Mouse (Mus musculus) MEL (cell line): Measurements from ENCODE around the gene Olfr15. TPM values are rescaled to one million over a fixed set of nuclear protein-coding genes. Genes with fewer than 3 reads are reported as not detected.
"Not testable (repeated sequence)": the region's sequence is repeated elsewhere in the genome, so short reads cannot be mapped to it uniquely, and the experiment has no call there.

Experiments used
- DNase-seq: peaks from one replicate; pipeline ENCODE4 v3.0.0; 2011; ENCODE audit warnings: low read depth, low spot score
- H3K27ac ChIP-seq: 2 replicates; pipeline ENCODE4 v1.5.1; 2012; ENCODE audit warnings: low read depth, mild to moderate bottlenecking, control low read depth, low read length, moderate library complexity; ENCODE audit not compliant: control insufficient read depth
- H3K27me3 ChIP-seq, 2 experiments: fragments of 150-350 bp in 1 of 2; sonication (generic) in 1 of 2; 2 replicates each; pipeline ENCODE4 v1.6.1; 2012; ENCODE audit warnings: low read length in 2 of 2, mild to moderate bottlenecking in 2 of 2, improper control_type of control experiment in 1 of 2, moderate library complexity in 1 of 2; ENCODE audit not compliant: insufficient read depth in 2 of 2, control insufficient read depth in 1 of 2
- H3K36me3 ChIP-seq, 2 experiments: 2 replicates each; pipeline ENCODE4 v1.6.1; 2012 to 2014; ENCODE audit warnings: low read length in 2 of 2, improper control_type of control experiment in 1 of 2, inconsistent platforms in 1 of 2, mild to moderate bottlenecking in 1 of 2; ENCODE audit not compliant: insufficient read depth in 2 of 2, control insufficient read depth in 1 of 2
- H3K4me1 ChIP-seq, 2 experiments: fragments of 150-350 bp in 1 of 2; sonication (generic) in 1 of 2; 2 replicates each; pipeline ENCODE4 v1.6.1; 2012; ENCODE audit warnings: low read length in 2 of 2, improper control_type of control experiment in 1 of 2, mild to moderate bottlenecking in 1 of 2; ENCODE audit not compliant: insufficient read depth in 2 of 2, control insufficient read depth in 1 of 2
- H3K4me3 ChIP-seq, 2 experiments: fragments of 150-350 bp in 1 of 2; sonication (generic) in 1 of 2; 2 replicates each; pipeline ENCODE4 v1.5.1; 2012; ENCODE audit warnings: low read depth in 2 of 2, low read length in 2 of 2, mild to moderate bottlenecking in 2 of 2, moderate library complexity in 2 of 2, control low read depth in 1 of 2, improper control_type of control experiment in 1 of 2; ENCODE audit not compliant: control insufficient read depth in 1 of 2, insufficient read depth in 1 of 2
- H3K79me2 ChIP-seq: 2 replicates; pipeline ENCODE4 v1.6.1; 2012; ENCODE audit warnings: mild to moderate bottlenecking, low read length, moderate library complexity; ENCODE audit not compliant: control insufficient read depth, poor library complexity, insufficient read depth
- H3K9ac ChIP-seq: 2 replicates; pipeline ENCODE4 v1.6.1; 2012; ENCODE audit warnings: low read depth, mild to moderate bottlenecking, control low read depth, low read length, moderate library complexity; ENCODE audit not compliant: control insufficient read depth, poor library complexity, severe bottlenecking
- H3K9me3 ChIP-seq: fragments of 150-350 bp; sonication (generic); replicated peaks from 2 replicates; pipeline ENCODE4 v1.6.1; 2012; ENCODE audit warnings: mild to moderate bottlenecking, low read length, improper control_type of control experiment, moderate library complexity; ENCODE audit not compliant: insufficient read depth
- CTCF ChIP-seq, 3 experiments: IDR thresholded peaks in 2 of 3; conservative IDR thresholded peaks in 1 of 3; 2 replicates each; pipeline ENCODE4 v1.5.1; 2011 to 2012; ENCODE audit warnings: low read length in 3 of 3, low read depth in 2 of 3, mild to moderate bottlenecking in 2 of 3, improper control_type of control experiment in 1 of 3, inconsistent platforms in 1 of 3, mixed read lengths in 1 of 3, moderate library complexity in 1 of 3; ENCODE audit not compliant: control insufficient read depth in 1 of 3, insufficient read depth in 1 of 3, poor library complexity in 1 of 3, severe bottlenecking in 1 of 3
- GATA1 ChIP-seq: IDR thresholded peaks from 2 replicates; pipeline ENCODE4 v1.6.1; 2011; ENCODE audit warnings: low read depth, low read length, improper control_type of control experiment
- MAFK ChIP-seq: IDR thresholded peaks from 2 replicates; pipeline ENCODE4 v1.6.1; 2011; ENCODE audit warnings: low read depth, mild to moderate bottlenecking, low read length, improper control_type of control experiment, borderline replicate concordance
- MAX ChIP-seq: IDR thresholded peaks from 2 replicates; pipeline ENCODE4 v1.6.1; 2011; ENCODE audit warnings: low read length, improper control_type of control experiment
- MEF2A ChIP-seq: IDR thresholded peaks from 2 replicates; pipeline ENCODE4 v1.6.1; 2014; ENCODE audit warnings: low read depth, mild to moderate bottlenecking, inconsistent platforms, low read length, improper control_type of control experiment; ENCODE audit not compliant: poor library complexity, insufficient replicate concordance, severe bottlenecking; ENCODE audit errors: extremely low read depth
- MXI1 ChIP-seq: IDR thresholded peaks from 2 replicates; pipeline ENCODE4 v1.6.1; 2011; ENCODE audit warnings: mild to moderate bottlenecking, low read depth, low read length, improper control_type of control experiment
- MYC ChIP-seq: IDR thresholded peaks from 2 replicates; pipeline ENCODE4 v1.6.1; 2011; ENCODE audit warnings: low read depth, mild to moderate bottlenecking, low read length, improper control_type of control experiment, moderate library complexity
- NELFE ChIP-seq: IDR thresholded peaks from 2 replicates; pipeline ENCODE4 v1.6.1; 2011; ENCODE audit warnings: low read depth, low read length, improper control_type of control experiment
- POLR2A ChIP-seq, 2 experiments: IDR thresholded peaks; 2 replicates each; pipeline ENCODE4 v1.6.1; 2011 to 2012; ENCODE audit warnings: low read length in 2 of 2, mild to moderate bottlenecking in 2 of 2, control low read depth in 1 of 2, improper control_type of control experiment in 1 of 2, low read depth in 1 of 2, moderate library complexity in 1 of 2; ENCODE audit not compliant: control insufficient read depth in 1 of 2, insufficient read depth in 1 of 2, poor library complexity in 1 of 2
- POLR2AphosphoS2 ChIP-seq: IDR thresholded peaks from 2 replicates; pipeline ENCODE4 v1.6.1; 2011; ENCODE audit warnings: low read length, improper control_type of control experiment
- POLR2AphosphoS5 ChIP-seq: IDR thresholded peaks from 2 replicates; pipeline ENCODE4 v1.6.1; 2012; ENCODE audit warnings: low read depth, borderline replicate concordance, mild to moderate bottlenecking, inconsistent platforms, low read length, moderate library complexity, mixed read lengths
- RAD21 ChIP-seq: IDR thresholded peaks from 2 replicates; pipeline ENCODE4 v1.6.1; 2011; ENCODE audit warnings: mild to moderate bottlenecking, low read depth, low read length, improper control_type of control experiment
- RCOR1 ChIP-seq: IDR thresholded peaks from 2 replicates; pipeline ENCODE4 v1.6.1; 2012; ENCODE audit warnings: low read depth, mild to moderate bottlenecking, inconsistent platforms, low read length, improper control_type of control experiment
- SIN3A ChIP-seq: IDR thresholded peaks from 2 replicates; pipeline ENCODE4 v1.6.1; 2012; ENCODE audit warnings: low read length, improper control_type of control experiment, inconsistent platforms
- SMC3 ChIP-seq: IDR thresholded peaks from 2 replicates; pipeline ENCODE4 v1.6.1; 2011; ENCODE audit warnings: low read depth, low read length, improper control_type of control experiment
- TAL1 ChIP-seq: IDR thresholded peaks from 2 replicates; pipeline ENCODE4 v1.6.1; 2012; ENCODE audit warnings: mild to moderate bottlenecking, inconsistent platforms, low read length, moderate library complexity, mixed read lengths
- TBP ChIP-seq: IDR thresholded peaks from 2 replicates; pipeline ENCODE4 v1.8.0; 2011; ENCODE audit warnings: low read depth, low read length, improper control_type of control experiment
- USF1 ChIP-seq: IDR thresholded peaks from 2 replicates; pipeline ENCODE4 v1.6.1; 2014; ENCODE audit warnings: low read depth, mild to moderate bottlenecking, inconsistent platforms, low read length, improper control_type of control experiment, moderate library complexity
- ZKSCAN1 ChIP-seq: IDR thresholded peaks from 2 replicates; pipeline ENCODE4 v1.6.1; 2012; ENCODE audit warnings: low read depth, mild to moderate bottlenecking, inconsistent platforms, low read length, improper control_type of control experiment, moderate library complexity
- polyA plus RNA-seq, 2 experiments: library from polyadenylated mRNA; stranded (reverse) in 1 of 2; unstranded in 1 of 2; fragments of >175 nt in 1 of 2; fragments of >200 nt in 1 of 2; gene quantifications; 2 replicates each; pipeline versions ENCODE4 v1.2.1 to v1.2.4; 2012; ENCODE audit warnings: low replicate concordance in 2 of 2, low read depth in 1 of 2; ENCODE audit not compliant: insufficient read length in 2 of 2, insufficient read depth in 1 of 2, missing spikeins in 1 of 2
- total RNA-seq: library from RNA; depleted of rRNA; stranded (reverse); fragments of 300-350 nt; gene quantifications from 2 replicates; pipeline ENCODE4 v1.2.3, GENCODE M21; 2012

Gene Olfr15
- total and polyA plus RNA-seq, 3 experiments, result not detected

DNA sequence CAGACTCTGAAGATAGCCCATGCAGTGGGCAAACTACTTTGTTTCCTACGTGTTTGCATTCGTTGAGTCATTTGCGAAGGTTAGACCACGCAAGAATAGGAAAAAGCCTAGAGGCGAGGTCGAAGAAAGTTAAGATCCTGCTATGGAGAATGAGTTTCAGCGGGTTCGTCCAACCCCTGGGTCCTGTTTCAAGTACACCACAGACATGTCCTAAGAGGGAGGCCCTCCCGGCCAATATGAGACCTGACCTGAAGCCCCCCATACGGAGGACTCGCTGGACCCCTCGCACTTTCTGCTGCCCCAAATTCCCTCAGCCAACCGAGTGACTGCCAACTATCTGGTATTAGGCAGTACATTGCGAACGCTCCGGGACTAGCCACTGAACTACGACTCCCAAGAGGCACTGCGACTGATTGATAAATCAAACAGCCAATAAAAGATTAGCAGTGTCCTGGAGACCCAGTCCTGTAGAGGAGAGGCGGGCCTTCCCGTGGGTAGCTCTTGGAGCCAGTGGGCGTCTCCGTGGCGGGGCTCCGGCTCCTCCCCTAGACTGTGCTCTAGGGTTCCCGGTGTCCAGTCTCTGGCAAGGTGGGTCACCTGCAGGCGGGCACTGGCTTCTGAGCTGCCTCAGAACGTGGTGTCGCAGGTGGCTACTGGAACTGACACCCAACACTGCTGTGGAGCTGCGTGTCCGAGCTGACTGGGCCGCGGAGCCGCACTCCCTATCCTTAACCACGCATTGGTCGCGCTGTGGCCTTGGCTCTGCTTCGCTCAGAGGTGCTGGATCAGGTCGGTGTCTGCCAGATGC lies 16.2 kb downstream of the Olfr15 start, which contains the start of gene Zfp174 (continued):
- TF ChIP-seq MYC, result no peak
- TF ChIP-seq GATA1, result no peak
- TF ChIP-seq TAL1, result no peak
- peak; percentile 81 for TF ChIP-seq SIN3A
- TF ChIP-seq USF1, result no peak
- peak; percentile 48; the same call in 1 of the 2 replicates for TF ChIP-seq MAX
- no peak for TF ChIP-seq MEF2A
- no peak for TF ChIP-seq RAD21
- peak; percentile 61; the same call in 1 of the 2 replicates for TF ChIP-seq POLR2AphosphoS2
- TF ChIP-seq POLR2A (IDR thresholded peaks at IDR 0.05; ENCODE audit: control insufficient read depth in 1 of 2, insufficient read depth in 1 of 2, low read depth in 1 of 2, low read length in 2 of 2, poor library complexity in 1 of 2), result peak; percentile 69 to 74
- TF ChIP-seq MXI1, result no peak
- TF ChIP-seq POLR2AphosphoS5, result no peak
- TF ChIP-seq RCOR1, result no peak
- no peak for TF ChIP-seq MAFK

DNA sequence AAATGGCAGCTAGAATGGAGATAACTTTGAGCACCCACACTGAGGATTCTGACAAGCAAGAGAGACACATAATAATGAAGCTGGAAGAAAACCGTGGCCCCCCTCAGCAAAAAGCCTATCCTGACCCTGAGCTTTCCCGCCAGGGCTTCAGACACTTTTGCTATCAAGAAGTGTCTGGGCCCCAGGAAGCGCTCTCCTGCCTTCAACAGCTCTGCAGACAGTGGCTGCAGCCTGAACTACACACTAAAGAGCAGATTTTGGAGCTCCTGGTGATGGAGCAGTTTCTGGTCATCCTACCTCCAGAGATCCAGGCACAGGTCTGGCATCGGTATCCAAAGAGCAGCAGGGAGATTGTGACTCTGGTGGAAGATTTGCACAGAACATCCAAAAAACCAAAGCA lies 17.2 kb downstream of the Olfr15 start:
- Histone ChIP-seq H3K27me3 (no peaks in the 10 kb centered on the region), H3K9ac (peak overlapping the region; percentile 67), H3K4me3 (peak overlapping the region; percentile 82 to 89), H3K4me1 (no peaks in the 10 kb centered on the region; a peak in 1 of 4 replicates), H3K27ac (no peak overlapping the region), H3K79me2 (no peaks in the 10 kb centered on the region), H3K36me3 (no peaks in the 10 kb centered on the region; a peak in 1 of 4 replicates), H3K9me3 (no peaks in the 10 kb centered on the region)
- peak; percentile 49 for DNase-seq
- no peak for TF ChIP-seq MAX
- TF ChIP-seq RAD21, result no peak
- TF ChIP-seq NELFE, result no peak
- no peak for TF ChIP-seq SIN3A
- TF ChIP-seq POLR2AphosphoS5, result no peak
- no peak for TF ChIP-seq ZKSCAN1

DNA sequence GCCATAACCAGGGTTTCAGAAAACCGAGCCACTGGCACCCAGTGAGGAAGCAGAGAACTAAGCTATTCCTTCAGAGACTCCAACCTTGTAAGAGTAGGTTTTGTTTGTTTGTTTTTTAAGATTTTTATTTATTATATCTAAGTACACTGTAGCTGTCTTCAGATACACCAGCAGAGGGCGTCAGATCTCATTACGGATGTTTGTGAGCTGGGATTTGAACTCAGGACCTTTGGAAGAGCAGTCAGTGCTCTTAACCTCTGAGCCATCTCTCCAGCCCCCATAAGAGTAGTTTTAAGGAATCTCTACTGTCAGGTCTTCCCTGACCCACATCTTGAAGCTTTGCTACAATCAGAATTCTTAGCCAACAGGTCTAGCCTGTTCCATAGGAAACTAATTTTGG lies 17.7 kb downstream of the Olfr15 start:
- no peaks in the 10 kb centered on the region; a peak in 1 of 4 replicates for H3K4me1 ChIP-seq
- H3K79me2 ChIP-seq, result no peaks in the 10 kb centered on the region
- H3K9me3 ChIP-seq, result no peaks in the 10 kb centered on the region
- H3K36me3 ChIP-seq, result no peaks in the 10 kb centered on the region; a peak in 1 of 4 replicates
- TF ChIP-seq SMC3 (peak; percentile 31), CTCF (IDR thresholded peaks at IDR 0.05 in 2 of 3, conservative IDR thresholded peaks at IDR 0.05 in 1 of 3; ENCODE audit: control insufficient read depth in 1 of 3, insufficient read depth in 1 of 3, low read depth in 2 of 3, low read length in 3 of 3, poor library complexity in 1 of 3, severe bottlenecking in 1 of 3) (peak in 2 of 3 experiments; percentile 6 to 36; a peak in 3 of 6 replicates), SIN3A (no peak), RAD21 (peak; percentile 6), TBP (peak; percentile 32; the same call in 1 of the 2 replicates)
- H3K9ac ChIP-seq, result no peak overlapping the region
- peak; percentile 33 for DNase-seq
- H3K27ac ChIP-seq, result no peak overlapping the region
- H3K4me3 ChIP-seq, result no peak overlapping the region
- H3K27me3 ChIP-seq, result no peaks in the 10 kb centered on the region

DNA sequence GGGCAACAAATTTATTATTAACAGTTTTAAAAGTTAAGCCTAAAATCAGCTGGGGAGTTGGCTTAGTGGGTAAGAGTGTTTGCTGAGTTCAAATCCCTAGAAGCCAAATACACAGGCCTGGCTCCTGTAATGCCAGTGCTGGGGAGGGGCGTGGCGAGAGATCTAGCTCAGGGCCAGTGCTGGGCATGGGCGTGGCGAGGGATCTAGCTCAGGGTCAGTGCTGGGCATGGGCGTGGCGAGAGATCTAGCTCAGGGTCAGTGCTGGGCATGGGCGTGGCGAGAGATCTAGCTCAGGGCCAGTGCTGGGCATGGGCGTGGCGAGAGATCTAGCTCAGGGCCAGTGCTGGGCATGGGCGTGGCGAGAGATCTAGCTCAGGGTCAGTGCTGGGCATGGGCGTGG lies 20.6 kb downstream of the Olfr15 start:
- H3K4me1 ChIP-seq, H3K9me3 ChIP-seq, H3K27ac ChIP-seq, DNase-seq, H3K9ac ChIP-seq, H3K4me3 ChIP-seq, H3K27me3 ChIP-seq, H3K79me2 ChIP-seq, H3K36me3 ChIP-seq: not testable (repeated sequence)
